Mouse (Mus musculus) ES-CJ7 (cell line): ENCODE measurements around the gene Mum1.
A peak's percentile ranks its signal among the peaks of the same experiment; 100 is the strongest.
"Not testable (repeated sequence)": the region's sequence is repeated elsewhere in the genome, so short reads cannot be mapped to it uniquely, and the experiment has no call there.

ENCODE experiments used
- DNase-seq: peaks from one replicate; pipeline ENCODE4 v3.0.0; 2011; ENCODE audit warnings: low read depth, low spot score

Gene Mum1

GRCm38 (mm10) chr10:80208248-80208647 lies 18.0 kb upstream of the Mum1 start:
- no peak for DNase-seq

DNA sequence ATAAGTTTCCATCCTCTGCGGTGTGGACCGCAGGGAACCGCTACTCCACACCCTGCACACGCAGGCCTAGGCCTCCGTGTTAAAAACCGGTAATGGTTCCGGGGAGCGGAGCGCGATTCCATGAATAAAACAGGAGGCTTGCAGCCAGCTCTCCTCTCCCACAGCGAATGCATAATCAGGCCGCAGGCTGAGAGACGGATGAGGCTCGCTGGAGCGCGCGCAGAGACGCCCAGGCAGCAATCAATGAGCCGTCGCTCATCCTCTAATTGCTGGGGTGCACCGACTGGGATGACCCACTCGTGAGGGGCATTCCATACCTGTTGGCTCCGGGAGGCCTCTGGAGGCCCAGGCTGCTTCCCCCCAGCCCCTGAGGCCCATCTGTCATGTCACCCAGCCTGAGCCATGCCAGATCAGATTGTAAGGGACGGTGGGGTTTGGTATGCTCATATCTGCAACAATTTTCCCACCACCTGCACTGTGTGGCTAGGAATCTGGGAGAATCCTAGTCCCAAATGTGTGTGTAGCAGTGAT lies 17.3 kb upstream of the Mum1 start:
- no peak for DNase-seq

DNA sequence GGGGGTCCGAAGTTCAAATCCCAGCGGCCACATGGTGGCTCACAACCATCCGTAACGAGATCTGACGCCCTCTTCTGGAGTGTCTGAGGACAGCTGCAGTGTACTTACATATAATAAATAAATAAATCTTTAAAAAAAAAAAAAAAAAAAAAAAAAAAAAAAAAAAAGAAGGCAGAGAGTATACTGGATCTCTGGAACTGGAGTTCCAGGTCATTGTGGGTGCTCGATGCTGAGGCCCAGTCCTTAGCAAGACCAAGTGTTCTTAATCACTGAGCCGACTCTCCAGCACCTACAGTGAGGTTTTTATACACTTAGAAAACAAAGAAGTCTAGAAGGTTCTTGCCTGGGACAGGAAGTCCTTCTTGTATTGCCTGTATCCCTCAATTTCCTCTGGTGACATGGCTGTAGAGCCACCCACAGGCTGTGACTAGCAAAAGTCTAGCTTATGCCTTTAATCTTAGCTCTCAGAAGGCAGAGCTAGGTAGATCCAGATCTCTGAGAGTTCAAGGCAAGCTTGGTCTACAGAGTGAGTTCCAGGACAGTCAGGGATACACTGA lies 14.6 kb upstream of the Mum1 start:
- not testable (repeated sequence) for DNase-seq

GRCm38 (mm10) chr10:80215048-80215772 lies 11.0 kb upstream of the Mum1 start:
- no peak for DNase-seq

- peak; percentile 83 for DNase-seq
These were observed 5.6 kb upstream of the Mum1 start for GRCm38 (mm10) chr10:80220676-80221075.

DNA sequence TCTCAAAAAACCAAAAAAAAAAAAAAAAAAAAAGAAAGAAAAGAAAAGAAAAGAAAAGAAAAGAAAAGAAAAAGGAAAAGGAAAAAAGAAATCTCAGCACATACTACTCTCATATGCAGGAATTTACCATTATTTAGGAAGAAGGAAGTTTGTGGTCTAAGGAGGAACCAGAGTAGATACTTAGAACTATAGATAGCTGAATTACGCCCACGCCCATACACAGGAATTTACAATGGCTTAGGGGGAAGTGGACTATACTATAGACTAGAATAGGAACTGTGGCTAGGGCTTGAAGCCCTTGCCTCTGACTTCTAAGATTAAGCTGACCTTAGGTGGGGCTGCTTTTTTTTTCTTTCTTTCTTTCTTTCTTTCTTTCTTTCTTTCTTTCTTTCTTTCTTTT lies 3.1 kb upstream of the Mum1 start:
- DNase-seq = not testable (repeated sequence)

DNA sequence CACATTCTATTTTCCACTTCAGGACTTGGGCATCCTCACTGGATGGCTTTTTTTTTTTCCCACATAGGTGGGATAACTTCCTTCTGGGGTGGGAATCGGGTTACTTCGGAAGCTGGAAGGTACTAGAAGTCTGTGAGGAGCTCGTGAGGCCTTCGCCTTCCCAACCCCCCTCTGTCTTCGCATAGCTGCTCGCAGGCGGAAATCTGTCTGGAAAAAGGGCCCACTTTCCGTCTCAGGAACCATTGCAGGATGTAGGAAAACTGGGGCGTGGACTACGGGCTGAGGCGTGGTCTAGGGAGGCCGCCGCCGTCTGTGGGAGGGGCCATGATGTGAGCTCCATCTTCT lies 191 bp upstream of the Mum1 start:
- no peak for DNase-seq

DNA sequence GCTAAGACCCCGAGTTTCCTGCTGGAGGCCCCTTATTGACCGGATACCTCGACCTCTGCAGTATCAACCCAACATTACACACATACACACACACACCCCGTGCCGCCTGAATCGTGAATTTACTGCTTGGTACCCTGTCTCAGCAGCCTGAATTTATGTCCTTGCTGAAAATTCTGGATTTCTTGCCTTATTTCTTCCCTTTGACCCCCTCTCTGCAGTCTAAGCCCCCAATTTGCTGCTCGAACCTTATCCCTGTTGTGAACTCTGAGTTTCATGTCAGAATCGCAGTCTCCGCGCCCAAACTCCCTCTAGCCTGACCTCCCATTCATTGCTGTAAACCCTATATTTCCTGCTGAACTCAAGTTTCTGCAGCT lies 919 bp downstream of the Mum1 start:
- no peak for DNase-seq

DNA sequence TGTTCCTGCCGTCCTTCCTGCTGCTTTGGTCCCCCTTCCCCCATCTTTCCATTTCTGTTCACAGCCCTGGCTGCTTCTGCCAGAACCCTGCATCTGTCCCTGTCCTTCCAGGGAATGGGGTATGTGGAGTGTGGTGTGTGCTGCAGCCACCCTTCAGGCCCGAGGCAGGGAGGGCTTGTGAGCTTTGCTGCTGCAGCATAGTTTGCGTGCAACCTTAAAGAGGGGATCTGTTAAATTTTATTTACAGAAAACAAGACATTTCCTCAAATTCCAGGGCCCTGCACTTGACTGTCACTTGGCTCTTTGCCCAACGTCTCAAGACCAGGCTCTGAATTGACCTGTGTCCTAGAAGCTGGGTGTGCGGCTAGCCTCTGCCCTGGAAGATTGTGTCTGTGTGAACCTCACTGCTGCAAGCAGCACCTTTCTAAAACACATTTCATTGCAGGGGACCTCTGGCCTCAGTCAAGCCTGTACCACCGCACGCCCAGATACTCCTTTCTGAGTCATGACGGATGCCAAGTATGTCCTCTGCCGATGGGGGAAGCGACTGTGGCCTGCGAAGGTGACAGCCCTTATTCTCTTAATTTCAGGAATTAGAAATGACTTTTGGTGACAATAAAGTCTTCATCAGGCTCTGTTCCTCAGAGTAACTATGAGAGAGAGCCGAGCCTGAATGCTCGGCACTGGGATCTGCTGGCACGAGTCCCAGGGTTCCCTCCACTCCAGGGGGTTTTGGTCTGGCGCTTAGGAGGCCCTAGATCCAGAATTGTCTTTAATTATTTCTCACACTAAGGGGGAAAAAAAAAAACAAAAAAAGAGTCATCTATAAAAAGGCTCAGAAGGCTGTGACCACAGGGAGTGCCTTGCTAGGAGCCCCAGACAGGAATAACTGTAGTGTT lies 1.9 kb downstream of the Mum1 start:
- DNase-seq = no peak

DNA sequence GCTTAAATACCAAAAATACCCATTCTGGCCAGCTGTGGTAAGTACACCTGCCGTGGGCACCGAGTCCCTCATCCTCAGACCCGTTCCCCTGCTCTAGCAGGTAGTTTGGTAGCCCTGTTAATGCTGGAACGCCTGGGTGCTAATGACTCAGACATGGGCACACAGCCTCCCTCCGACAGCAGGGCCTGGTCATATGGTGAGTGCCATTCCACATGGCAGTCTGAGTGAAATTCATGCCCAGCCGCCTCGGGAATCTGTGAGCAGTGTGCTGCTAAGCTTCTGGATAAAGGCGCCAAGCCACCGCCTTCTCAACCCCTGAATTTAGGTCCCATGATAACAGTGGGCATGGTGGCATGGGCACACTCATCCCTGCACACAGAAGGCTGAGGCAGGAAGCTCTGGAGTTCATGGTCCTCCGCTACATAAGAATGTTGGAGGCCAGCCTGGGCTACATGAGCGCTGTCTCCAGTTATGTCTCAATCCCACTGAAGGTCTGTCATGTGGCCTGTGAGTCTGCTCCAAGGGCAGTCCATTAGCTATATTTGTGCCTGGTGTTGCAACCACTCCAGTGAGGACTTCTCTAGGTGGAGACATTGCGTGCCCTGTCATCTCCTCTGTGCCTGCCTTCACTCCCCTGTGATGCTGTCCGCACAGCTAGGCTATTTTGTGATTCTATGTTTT lies 10.1 kb downstream of the Mum1 start:
- DNase-seq = no peak

- DNase-seq = no peak
These were observed 10.8 kb downstream of the Mum1 start for GRCm38 (mm10) chr10:80237020-80237419.

GRCm38 (mm10) chr10:80238306-80238705 lies 12.1 kb downstream of the Mum1 start:
- DNase-seq = no peak

DNA sequence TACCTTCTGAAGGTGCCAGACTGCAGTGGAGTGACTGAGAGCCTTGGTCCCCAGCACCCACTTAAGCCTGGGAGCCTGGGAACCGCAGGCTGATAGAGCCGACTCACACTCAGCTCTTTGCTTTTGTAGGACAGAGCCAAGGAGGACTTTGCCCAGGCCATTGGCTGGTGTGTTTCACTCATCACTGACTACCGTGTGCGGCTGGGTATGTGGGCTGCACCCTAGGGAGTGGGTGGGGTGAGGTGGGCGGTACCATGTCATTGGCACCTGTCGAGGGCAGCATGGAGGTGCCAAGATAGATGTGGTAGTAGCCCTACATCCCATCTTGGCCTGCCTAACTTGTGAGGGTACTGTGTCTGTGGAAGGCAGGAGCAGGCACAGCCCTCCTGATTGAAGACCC lies 13.6 kb downstream of the Mum1 start:
- DNase-seq = no peak

DNA sequence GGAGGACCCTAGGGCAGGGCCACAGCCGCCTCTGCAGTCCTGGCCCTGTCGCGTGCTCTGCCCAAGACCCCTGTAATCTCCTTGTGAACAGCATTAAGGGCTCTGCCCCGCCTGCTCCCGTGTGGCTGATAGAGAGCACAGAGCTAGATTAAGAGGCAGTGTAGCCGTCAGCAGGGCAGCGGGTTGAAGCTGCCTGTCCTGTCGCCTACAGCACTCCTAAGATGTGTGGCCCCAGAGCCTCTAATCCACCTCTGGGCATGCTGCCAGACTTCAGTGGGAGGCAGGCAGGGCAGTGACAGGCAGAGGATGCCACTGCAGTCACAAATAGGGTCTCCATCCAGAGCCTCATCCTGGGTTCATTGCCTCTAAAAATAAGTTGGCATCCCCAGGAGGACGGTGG lies 15.9 kb downstream of the Mum1 start:
- no peak for DNase-seq

- DNase-seq = no peak
These were observed 16.4 kb downstream of the Mum1 start for GRCm38 (mm10) chr10:80242607-80243006.

GRCm38 (mm10) chr10:80244791-80245399 lies 18.7 kb downstream of the Mum1 start:
- peak; percentile 62 for DNase-seq

DNA sequence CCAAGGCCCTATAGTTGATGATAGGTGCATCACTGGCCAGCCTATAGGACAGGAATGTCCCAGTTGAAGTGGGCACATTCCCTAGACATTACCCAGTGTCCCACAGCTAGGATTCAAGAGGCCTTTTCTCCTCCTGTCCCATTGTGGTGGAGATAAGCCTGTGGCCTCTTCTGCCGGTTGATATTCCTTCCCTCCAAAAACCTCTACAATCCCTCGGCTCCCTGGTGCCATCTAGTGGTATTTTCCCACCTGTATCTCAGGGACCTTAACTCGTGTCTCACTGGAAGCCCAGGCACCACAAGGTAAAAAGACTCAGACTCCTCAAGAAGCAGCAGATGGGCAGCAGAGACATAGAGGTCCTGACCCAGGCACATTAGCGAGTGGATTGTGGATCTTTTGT lies 19.4 kb downstream of the Mum1 start:
- DNase-seq = peak; percentile 88

GRCm38 (mm10) chr10:80247849-80248248 lies 21.6 kb downstream of the Mum1 start:
- DNase-seq = peak; percentile 82

GRCm38 (mm10) chr10:80248437-80248836 lies 22.2 kb downstream of the Mum1 start:
- not testable (repeated sequence) for DNase-seq

- peak; percentile 97 for DNase-seq
These were observed 22.9 kb downstream of the Mum1 start, which contains the start of gene Ndufs7 for GRCm38 (mm10) chr10:80248971-80249640. Ndufs7 (plus strand) TSS chr10:80249121.

DNA sequence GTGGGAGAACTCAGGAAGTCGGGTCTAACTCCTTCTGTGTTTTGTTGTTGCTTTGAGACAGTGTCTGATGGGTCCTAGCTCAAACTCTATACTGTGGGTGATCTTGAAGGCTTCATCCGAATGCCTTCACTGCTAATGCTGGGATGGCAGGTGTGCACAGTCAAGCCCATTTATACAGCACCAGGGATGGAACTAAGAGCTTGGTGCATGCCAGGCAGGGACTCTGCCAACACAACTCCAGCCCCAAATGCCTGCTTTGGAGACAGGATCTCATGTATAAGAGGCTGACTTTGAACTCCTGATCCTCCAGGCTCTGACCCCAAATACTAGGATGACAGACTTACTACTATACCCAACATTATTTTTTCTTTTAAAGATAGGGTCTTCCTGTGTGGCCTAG lies 23.8 kb downstream of the Mum1 start:
- no peak for DNase-seq
